Mouse (Mus musculus): ENCODE data around the gene Ranbp2.
"Not testable (repeated sequence)": the region's sequence is repeated elsewhere in the genome, so short reads cannot be mapped to it uniquely, and the experiment has no call there.

Ranbp2 gene

DNA sequence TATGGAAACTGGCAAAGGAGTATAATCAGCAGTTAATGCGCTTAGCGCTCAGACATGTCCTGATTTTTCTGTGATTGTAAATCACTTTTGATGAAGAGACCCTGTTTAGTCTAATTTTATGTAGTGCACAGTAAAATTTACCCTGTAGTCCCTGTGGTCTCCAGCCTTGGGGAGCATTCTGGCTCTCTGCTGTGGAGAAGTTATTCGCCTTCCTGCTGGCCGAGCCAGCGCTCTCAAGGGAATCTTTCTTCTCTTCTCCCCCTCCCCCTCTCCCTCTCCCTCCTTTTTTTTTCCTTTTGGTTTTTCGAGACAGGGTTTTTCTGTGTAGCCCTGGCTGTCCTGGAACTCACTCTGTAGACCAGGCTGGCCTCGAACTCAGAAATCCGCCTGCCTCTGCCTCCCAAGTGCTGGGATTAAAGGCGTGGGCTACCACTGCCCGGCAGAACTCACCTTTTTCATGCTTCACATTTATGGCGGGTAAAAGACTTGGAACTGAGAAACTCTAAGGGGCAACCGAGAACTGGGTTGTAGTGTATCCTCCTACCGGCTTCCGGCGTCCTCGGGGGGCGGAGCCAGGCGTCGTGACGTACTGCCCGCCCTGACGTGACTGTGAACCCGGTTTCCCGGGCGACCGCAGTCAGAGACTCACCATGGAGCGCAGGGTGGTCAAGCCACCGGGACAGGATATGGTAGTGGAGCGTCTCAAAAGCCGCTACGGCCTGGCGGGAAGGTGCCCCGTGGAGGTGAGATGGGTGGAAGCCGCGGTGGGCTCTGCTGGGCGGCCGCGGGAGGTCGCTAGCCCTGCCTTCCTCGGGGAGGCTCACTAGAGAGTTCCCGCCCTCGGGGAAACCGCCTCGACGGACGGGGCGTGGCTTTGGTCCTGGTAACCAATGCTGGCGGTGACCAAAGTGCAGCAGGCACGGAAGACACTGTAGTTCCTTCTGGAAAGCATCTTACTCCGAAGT lies 50.9 kb downstream of the Ranbp2 start, which contains the start of gene Ccdc138:
Ccdc138 (plus strand) TSS at position 629 of the 965 bp plus-strand sequence.
- DNase-seq: peak; percentile 96

DNA sequence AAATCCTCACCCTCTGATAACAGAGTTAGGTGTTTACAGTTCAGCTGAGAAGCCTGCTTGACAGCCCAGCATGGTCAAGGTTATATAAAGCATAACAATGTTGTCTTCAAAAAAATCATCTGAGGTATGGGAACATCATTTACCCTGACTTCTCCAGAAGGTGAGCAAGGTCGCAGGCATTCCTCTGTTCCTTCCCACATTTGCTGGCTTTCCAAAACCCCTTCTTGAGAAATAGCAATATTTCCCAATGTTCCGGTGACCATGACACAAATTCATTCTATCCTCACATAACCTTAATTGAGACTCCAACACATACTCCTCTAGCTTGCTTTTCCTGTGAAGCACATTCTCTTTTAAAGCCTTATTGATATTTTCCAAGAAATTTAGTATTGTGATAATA lies 51.8 kb downstream of the Ranbp2 start:
- peak; percentile 11 for DNase-seq

DNA sequence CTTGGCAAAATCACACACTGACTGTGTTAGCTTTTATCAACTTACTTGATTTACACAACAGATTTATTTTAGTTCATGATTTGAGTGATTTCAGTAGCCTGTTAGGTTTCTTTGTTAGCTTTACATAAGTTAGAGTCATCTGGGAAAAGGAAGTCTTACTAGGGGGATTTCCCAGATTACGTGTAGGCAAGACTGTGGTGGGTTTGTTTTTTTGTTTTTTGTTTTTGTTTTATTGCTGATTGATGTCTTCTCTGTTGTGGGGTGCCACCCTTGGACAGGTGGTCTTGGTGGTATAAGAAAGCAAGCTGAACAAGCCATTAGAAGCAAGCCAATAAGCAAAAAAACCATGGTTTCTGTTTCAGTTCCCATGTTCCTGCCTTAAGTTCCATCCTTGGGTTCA lies 82.6 kb downstream of the Ranbp2 start:
- no peak for DNase-seq

GRCm38 (mm10) chr10:58530896-58531790 lies 84.4 kb downstream of the Ranbp2 start:
- no peak for DNase-seq

DNA sequence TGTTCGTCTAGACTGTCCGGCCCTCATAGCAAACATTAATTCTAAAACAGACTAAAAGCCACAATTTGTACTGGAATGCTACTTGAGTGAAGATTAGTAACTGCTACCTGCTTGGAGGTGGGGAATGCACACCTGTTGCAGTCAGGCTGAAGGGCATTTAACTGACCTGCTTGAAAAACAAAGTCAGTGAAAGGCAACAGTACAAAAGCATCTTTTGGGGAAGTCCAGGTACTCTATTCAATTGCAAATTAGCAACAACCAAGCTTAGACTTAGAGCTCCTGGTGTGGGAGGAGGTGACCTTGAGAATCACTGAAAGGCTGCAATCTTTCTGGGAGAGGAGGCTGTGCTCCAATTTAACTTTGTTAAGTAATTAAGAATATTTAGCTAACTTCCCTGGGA lies 85.5 kb downstream of the Ranbp2 start:
- no peak for DNase-seq

DNA sequence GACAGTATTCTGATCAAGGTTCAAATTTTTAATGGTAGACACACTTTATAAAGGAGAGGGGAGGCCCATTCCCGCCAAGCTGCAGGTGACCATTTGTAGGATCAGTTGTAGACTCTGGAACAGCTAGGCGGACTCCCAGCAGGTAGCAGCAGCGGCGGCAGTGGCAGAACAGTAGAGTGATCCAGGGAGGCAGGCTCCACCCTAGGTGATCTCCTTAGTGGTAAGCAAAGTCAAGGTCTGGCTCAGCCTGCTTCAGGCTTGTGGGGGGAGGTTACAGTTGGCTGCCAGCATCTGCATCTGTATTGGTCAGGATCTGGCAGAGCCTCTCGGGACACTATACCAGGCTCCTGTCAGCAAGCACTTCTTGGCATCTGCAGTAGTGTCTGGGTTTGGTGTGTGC lies 89.6 kb downstream of the Ranbp2 start:
- not testable (repeated sequence) for DNase-seq

DNA sequence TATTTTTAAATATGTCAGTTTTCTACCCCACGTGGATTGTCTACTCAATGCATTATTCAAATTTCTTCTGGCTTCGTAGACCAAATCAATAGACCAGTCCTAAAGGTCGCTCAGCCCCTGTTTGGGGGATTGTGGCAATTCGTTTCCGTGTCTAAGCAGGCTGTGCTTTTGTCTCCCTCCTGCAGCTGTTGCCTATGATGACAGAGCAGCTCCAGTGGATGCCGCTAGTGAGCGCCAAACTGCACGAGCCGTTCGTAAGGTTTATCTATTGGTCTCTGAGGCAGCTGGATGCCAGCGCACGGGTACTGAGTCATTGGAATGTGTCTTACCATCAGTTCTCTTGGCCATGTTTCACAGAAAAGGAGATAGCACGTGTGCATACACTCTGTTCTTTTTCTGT lies 93.9 kb downstream of the Ranbp2 start:
- DNase-seq: no peak

Measured in kidney, adult 9 months (tissue).